Mouse (Mus musculus) G1E (cell line): ENCODE results near the gene 4933427I04Rik. TPM values are rescaled to one million over a fixed set of nuclear protein-coding genes. Genes with fewer than 3 reads are reported as not detected.
A peak's percentile ranks its signal among the peaks of the same experiment; 100 is the strongest.

ENCODE experiments used
- ATAC-seq: 2 replicates; pipeline ENCODE4 v1.8.0; 2016; ENCODE audit warnings: mild to moderate bottlenecking; ENCODE audit not compliant: insufficient number of reproducible peaks, poor library complexity, low FRiP score, severe bottlenecking; ENCODE audit errors: extremely low read depth
- DNase-seq: peaks from one replicate; pipeline ENCODE4 v3.0.0; 2012; ENCODE audit warnings: low spot score
- H3K27me3 ChIP-seq: 2 replicates; pipeline ENCODE4 v1.6.1; 2012; ENCODE audit warnings: mild to moderate bottlenecking, low read length, inconsistent platforms; ENCODE audit not compliant: insufficient read depth
- H3K36me3 ChIP-seq: replicated peaks from 2 replicates; pipeline ENCODE3; 2012; ENCODE audit warnings: mild to moderate bottlenecking, inconsistent platforms
- H3K4me1 ChIP-seq: 2 replicates; pipeline ENCODE4 v1.6.1; 2012; ENCODE audit warnings: low read depth, low read length, inconsistent platforms, mixed read lengths; ENCODE audit not compliant: insufficient read depth
- H3K4me3 ChIP-seq: 2 replicates; pipeline ENCODE4 v1.5.1; 2012; ENCODE audit warnings: low read depth, mild to moderate bottlenecking, inconsistent platforms, low read length, moderate library complexity, mixed read lengths
- H3K9me3 ChIP-seq: replicated peaks from 2 replicates; pipeline ENCODE4 v1.6.1; 2012; ENCODE audit warnings: inconsistent platforms
- CTCF ChIP-seq: IDR thresholded peaks from 2 replicates; pipeline ENCODE4 v1.5.1; 2012; ENCODE audit warnings: low read depth, low read length, inconsistent platforms, mixed read lengths
- GATA1 ChIP-seq: IDR thresholded peaks from 2 replicates; pipeline ENCODE4 v1.6.1; 2012; ENCODE audit warnings: borderline replicate concordance, low read length, inconsistent platforms, mixed read lengths
- GATA2 ChIP-seq: IDR thresholded peaks from 2 replicates; pipeline ENCODE4 v1.6.1; 2012; ENCODE audit warnings: low read depth, low read length, inconsistent platforms, borderline replicate concordance
- POLR2AphosphoS5 ChIP-seq: IDR thresholded peaks from 2 replicates; pipeline ENCODE4 v1.6.1; 2012; ENCODE audit warnings: low read depth, low read length, inconsistent platforms; ENCODE audit not compliant: insufficient replicate concordance
- TAL1 ChIP-seq: conservative IDR thresholded peaks from 2 replicates; pipeline ENCODE4 v1.6.1; 2012; ENCODE audit warnings: low read depth, low read length, inconsistent platforms, mixed read lengths
- polyA plus RNA-seq: library from polyadenylated mRNA; stranded (reverse); fragments of >175 nt; gene quantifications from 2 replicates; pipeline ENCODE4 v1.2.3, GENCODE M21; 2012
- total RNA-seq, 2 experiments: library from RNA; stranded (forward) in 1 of 2; stranded (reverse) in 1 of 2; fragments of 200-1000 nt in 1 of 2; fragments of >200 nt in 1 of 2; fragmentation: Nextera tagmentation in 1 of 2; gene quantifications; 2 replicates each; pipeline ENCODE4 v1.2.3; 2014 to 2017

The 4933427I04Rik gene
- not detected in 2 replicates for total RNA-seq (2014; fragmentation: Nextera tagmentation)
- total RNA-seq (2017), result 0.17 and 0.22 TPM in 2 replicates
- not detected in 2 replicates for polyA plus RNA-seq

- no peaks in the 10 kb centered on the region for H3K4me1 ChIP-seq
- no peaks in the 10 kb centered on the region for H3K27me3 ChIP-seq
- DNase-seq (no peak), ATAC-seq (no peak)
- H3K36me3 ChIP-seq, result no peaks in the 10 kb centered on the region
- no peaks in the 10 kb centered on the region for H3K9me3 ChIP-seq
- H3K4me3 ChIP-seq, result no peak within 1 kb of the TSS
- TF ChIP-seq GATA1 (no peak), POLR2AphosphoS5 (no peak), TAL1 (no peak), GATA2 (no peak), CTCF (no peak)
Measured at GRCm38 (mm10) chr4:123859379-123859778, at the start of gene 4933427I04Rik. Gene 4933427I04Rik, plus strand, starts transcription at chr4:123859679.

- Histone ChIP-seq H3K27me3 (no peaks in the 10 kb centered on the region), H3K4me3 (no peak overlapping the region), H3K9me3 (no peaks in the 10 kb centered on the region), H3K36me3 (no peaks in the 10 kb centered on the region), H3K4me1 (no peaks in the 10 kb centered on the region)
- no peak for DNase-seq
- no peak for ATAC-seq
- TF ChIP-seq GATA2 (no peak), TAL1 (no peak), POLR2AphosphoS5 (no peak), GATA1 (no peak), CTCF (no peak)
Measured at GRCm38 (mm10) chr4:123810475-123811295, 48.8 kb upstream of the 4933427I04Rik start.

- ATAC-seq, result no peak
- H3K4me1 ChIP-seq, result no peaks in the 10 kb centered on the region
Measured at GRCm38 (mm10) chr4:123812525-123812924, 47.0 kb upstream of the 4933427I04Rik start.

GRCm38 (mm10) chr4:123814030-123814501 is 45.4 kb upstream of the 4933427I04Rik start:
- H3K4me1 ChIP-seq, result no peaks in the 10 kb centered on the region
- no peaks in the 10 kb centered on the region for H3K36me3 ChIP-seq
- ATAC-seq, result no peak
- no peak overlapping the region for H3K4me3 ChIP-seq
- no peaks in the 10 kb centered on the region for H3K9me3 ChIP-seq
- no peak for DNase-seq
- TF ChIP-seq POLR2AphosphoS5 (no peak), GATA2 (no peak), CTCF (no peak), TAL1 (no peak), GATA1 (no peak)
- no peaks in the 10 kb centered on the region for H3K27me3 ChIP-seq

More at GRCm38 (mm10) chr4:123812525-123812924, 47.0 kb upstream of the 4933427I04Rik start:
- Histone ChIP-seq H3K36me3 (no peaks in the 10 kb centered on the region), H3K9me3 (no peaks in the 10 kb centered on the region), H3K27me3 (no peaks in the 10 kb centered on the region), H3K4me3 (no peak overlapping the region)
- TF ChIP-seq POLR2AphosphoS5 (no peak), CTCF (0 out of 2 replicates have a peak, but pooled peaks have one; percentile 15), TAL1 (no peak), GATA2 (no peak), GATA1 (no peak)
- no peak for DNase-seq

GRCm38 (mm10) chr4:123819093-123819610 is 40.3 kb upstream of the 4933427I04Rik start:
- no peaks in the 10 kb centered on the region for H3K9me3 ChIP-seq
- ATAC-seq (no peak), DNase-seq (no peak)
- no peak overlapping the region for H3K4me3 ChIP-seq
- H3K4me1 ChIP-seq, result no peaks in the 10 kb centered on the region
- no peak for TF ChIP-seq GATA2
- no peak for TF ChIP-seq POLR2AphosphoS5
- no peak for TF ChIP-seq GATA1
- no peak for TF ChIP-seq TAL1
- no peak for TF ChIP-seq CTCF
- no peaks in the 10 kb centered on the region for H3K27me3 ChIP-seq
- no peaks in the 10 kb centered on the region for H3K36me3 ChIP-seq

GRCm38 (mm10) chr4:123842126-123842525 is 17.4 kb upstream of the 4933427I04Rik start:
- H3K27me3 ChIP-seq, result 0 out of 2 replicates have a peak, but pooled peaks cover 2% of the 10 kb centered on the region

More at GRCm38 (mm10) chr4:123842126-123842525, 17.4 kb upstream of the 4933427I04Rik start:
- ATAC-seq, result no peak
- Histone ChIP-seq H3K9me3 (no peaks in the 10 kb centered on the region), H3K4me3 (no peak overlapping the region), H3K4me1 (no peaks in the 10 kb centered on the region), H3K36me3 (no peaks in the 10 kb centered on the region)
- no peak for TF ChIP-seq POLR2AphosphoS5
- TF ChIP-seq GATA1, result no peak
- no peak for TF ChIP-seq GATA2
- no peak for TF ChIP-seq TAL1
- no peak for TF ChIP-seq CTCF
- no peak for DNase-seq
